Mouse (Mus musculus) embryonic facial prominence, embryonic 14.5 days (tissue): ENCODE measurements around the gene Gpr158. TPM values are rescaled to one million over a fixed set of nuclear protein-coding genes. Genes with fewer than 3 reads are reported as not detected.

Experiments
- ATAC-seq: fragments of 200-750 bp; cut with Nextera tagmentation; 2 replicates; pipeline ENCODE4 v1.8.0; 2017; ENCODE audit warnings: low read depth, moderate number of reproducible peaks, moderate TSS enrichment
- DNase-seq: peaks from one replicate; pipeline ENCODE4 v3.0.0-alpha.2; 2015; ENCODE audit warnings: low spot score
- H3K27ac ChIP-seq: fragments of 300-500 bp; sonication (generic); replicated peaks from 2 replicates; pipeline ENCODE4 v1.5.1; 2014; ENCODE audit warnings: low read depth, mild to moderate bottlenecking, low read length, moderate library complexity
- H3K27me3 ChIP-seq: fragments of 300-500 bp; sonication (generic); replicated peaks from 2 replicates; pipeline ENCODE4 v1.6.1; 2014; ENCODE audit warnings: low read length; ENCODE audit not compliant: control insufficient read depth, insufficient read depth
- H3K36me3 ChIP-seq: fragments of 300-500 bp; sonication (generic); 2 replicates; pipeline ENCODE4 v1.6.1; 2014; ENCODE audit warnings: low read length, mixed read lengths; ENCODE audit not compliant: control insufficient read depth, insufficient read depth
- H3K4me1 ChIP-seq: fragments of 300-500 bp; sonication (generic); 2 replicates; pipeline ENCODE4 v1.6.1; 2014; ENCODE audit warnings: antibody characterized with exemption, low read length; ENCODE audit not compliant: control insufficient read depth, insufficient read depth
- H3K4me2 ChIP-seq: fragments of 300-500 bp; sonication (generic); 2 replicates; pipeline ENCODE4 v1.6.1; 2014; ENCODE audit warnings: low read depth, mild to moderate bottlenecking, low read length, moderate library complexity, mixed read lengths
- H3K4me3 ChIP-seq: fragments of 300-500 bp; sonication (generic); 2 replicates; pipeline ENCODE4 v1.5.1; 2014; ENCODE audit warnings: low read depth, mild to moderate bottlenecking, low read length
- H3K9ac ChIP-seq: fragments of 300-500 bp; sonication (generic); 2 replicates; pipeline ENCODE4 v1.6.1; 2014; ENCODE audit warnings: low read depth, mild to moderate bottlenecking, low read length, moderate library complexity, mixed read lengths
- H3K9me3 ChIP-seq: fragments of 300-500 bp; sonication (generic); 2 replicates; pipeline ENCODE4 v1.6.1; 2016; ENCODE audit warnings: low read length; ENCODE audit not compliant: control insufficient read depth
- WGBS: fragments of 180-500 bp; shearing (Covaris S2); extraction: QIAGEN DNeasy Blood & Tissue Kit; methylation state at CpG from one replicate; pipeline ENCODE4 v1.1.7; 2014; 5-methylcytosine and 5-hydroxymethylcytosine counted together
- polyA plus RNA-seq: library from polyadenylated mRNA; unstranded; fragments of >200 nt; fragmentation: Nextera tagmentation; extraction: Ambion mirVana; gene quantifications from 2 replicates; pipeline ENCODE4 v1.2.1, GENCODE M21; 2014

Gpr158 gene
- polyA plus RNA-seq, 1 experiment from 2014 or later = 0.32 TPM

DNA sequence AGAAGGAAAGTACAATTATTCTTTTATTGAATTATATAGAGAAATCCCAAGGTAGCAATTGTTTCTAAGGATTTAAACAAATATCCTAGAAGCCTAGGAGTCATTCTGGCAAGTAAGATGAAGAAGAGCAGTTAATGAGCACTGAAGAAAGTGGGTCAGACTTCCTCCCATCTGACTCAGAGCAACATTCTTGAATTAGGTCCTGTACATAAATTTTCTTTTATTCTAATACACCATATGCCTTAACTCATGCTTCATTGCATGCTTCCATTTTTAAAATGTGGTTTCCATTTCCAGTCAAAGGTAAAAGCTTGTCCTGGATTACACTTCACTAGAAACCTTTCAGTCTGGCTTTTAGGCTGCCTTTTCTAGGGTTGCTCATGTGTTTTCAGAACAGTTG lies 432.7 kb downstream of the Gpr158 start:
- Histone ChIP-seq H3K36me3 (no peaks in the 10 kb centered on the region), H3K9ac (no peak overlapping the region), H3K27ac (no peak overlapping the region), H3K9me3 (no peaks in the 10 kb centered on the region), H3K27me3 (no peaks in the 10 kb centered on the region), H3K4me2 (no peak overlapping the region), H3K4me3 (no peak overlapping the region), H3K4me1 (no peaks in the 10 kb centered on the region)
- ATAC-seq (no peak), DNase-seq (peak; percentile 5)

DNA sequence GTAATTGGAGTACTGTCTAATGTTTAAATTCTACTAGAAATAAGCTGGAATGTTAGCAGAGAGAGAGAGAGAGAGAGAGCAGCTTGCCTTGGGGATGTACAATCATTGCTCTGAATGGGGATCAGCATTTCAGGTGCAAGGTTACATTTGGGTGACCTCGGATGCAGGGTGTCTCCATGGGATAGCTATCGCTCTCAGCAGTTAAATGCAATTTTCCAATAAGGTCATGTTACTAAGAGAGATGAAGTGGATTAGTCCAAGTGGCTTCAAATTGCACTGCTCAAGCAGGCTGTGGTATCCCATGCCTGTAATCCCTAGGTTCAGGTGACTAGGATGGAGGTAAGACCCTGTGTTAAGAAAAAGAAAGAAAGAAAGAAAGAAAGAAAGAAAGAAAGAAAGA lies 441.2 kb downstream of the Gpr158 start:
- DNase-seq (peak; percentile 56), ATAC-seq (peak; percentile 91)
- Histone ChIP-seq H3K9ac (no peak overlapping the region), H3K9me3 (no peaks in the 10 kb centered on the region), H3K4me2 (no peak overlapping the region), H3K27me3 (no peaks in the 10 kb centered on the region), H3K27ac (no peak overlapping the region), H3K4me3 (no peak overlapping the region), H3K4me1 (no peaks in the 10 kb centered on the region), H3K36me3 (no peaks in the 10 kb centered on the region)
- 32% methylated on average over 2 of the region's 2 CpGs for WGBS

DNA sequence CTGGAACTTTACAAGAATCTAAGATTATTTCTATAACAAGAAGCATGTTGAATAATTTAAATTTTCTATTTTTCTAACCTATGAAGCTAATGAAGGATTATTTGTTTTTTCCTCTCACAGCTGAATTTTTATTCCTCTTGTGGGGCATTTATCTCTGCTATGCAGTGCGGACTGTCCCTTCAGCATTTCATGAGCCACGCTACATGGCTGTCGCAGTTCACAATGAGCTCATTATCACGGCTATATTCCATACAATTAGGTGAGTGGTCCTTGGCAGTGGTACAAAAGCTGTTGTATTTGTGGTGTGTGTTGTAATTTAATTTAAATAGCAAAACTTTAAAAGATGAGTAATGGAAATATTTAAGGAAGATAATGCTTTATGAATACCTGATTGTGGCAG lies 443.1 kb downstream of the Gpr158 start:
- no peaks in the 10 kb centered on the region for H3K36me3 ChIP-seq
- no peaks in the 10 kb centered on the region for H3K4me1 ChIP-seq
- no peak overlapping the region for H3K4me2 ChIP-seq
- no peaks in the 10 kb centered on the region for H3K27me3 ChIP-seq
- 88% methylated on average over 4 of the region's 4 CpGs for WGBS
- no peak overlapping the region for H3K27ac ChIP-seq
- H3K9ac ChIP-seq = no peak overlapping the region
- DNase-seq (no peak), ATAC-seq (no peak)
- no peaks in the 10 kb centered on the region for H3K9me3 ChIP-seq
- H3K4me3 ChIP-seq = no peak overlapping the region

DNA sequence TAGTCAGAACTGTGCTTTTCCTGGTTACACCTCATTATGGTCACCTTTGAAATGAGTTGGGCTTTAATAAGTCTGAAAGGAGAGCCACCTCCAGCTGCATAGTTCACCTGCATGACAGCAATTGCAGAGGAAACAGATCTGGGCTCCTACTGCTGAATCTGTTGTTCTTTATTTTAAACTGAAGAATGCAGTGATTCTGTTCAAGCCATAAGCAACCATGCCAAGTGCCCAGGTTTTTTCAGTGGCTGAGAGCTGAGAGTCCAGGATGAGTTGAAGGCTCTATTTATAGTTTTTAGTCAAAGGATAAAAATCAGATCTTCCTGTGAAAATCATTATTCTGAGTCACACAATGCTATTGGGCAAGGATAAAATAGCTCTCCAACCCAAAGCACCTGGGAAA lies 496.7 kb downstream of the Gpr158 start:
- Histone ChIP-seq H3K4me1 (no peaks in the 10 kb centered on the region), H3K4me2 (no peak overlapping the region), H3K4me3 (no peak overlapping the region), H3K36me3 (no peaks in the 10 kb centered on the region), H3K27me3 (no peaks in the 10 kb centered on the region), H3K9ac (no peak overlapping the region), H3K9me3 (no peaks in the 10 kb centered on the region), H3K27ac (no peak overlapping the region)
- ATAC-seq (no peak), DNase-seq (no peak)

Other genes starting within 250 kb of the Gpr158 start
- gene Enkur, start 162.2 kb upstream of the Gpr158 start, polyA plus RNA-seq = 1.9 and 3.3 TPM in 2 replicates
- 7.4 and 8.0 TPM in 2 replicates for gene Thnsl1, start 161.8 kb upstream of the Gpr158 start, polyA plus RNA-seq